Mouse (Mus musculus): ENCODE measurements around the gene Ankrd33b.

DNA sequence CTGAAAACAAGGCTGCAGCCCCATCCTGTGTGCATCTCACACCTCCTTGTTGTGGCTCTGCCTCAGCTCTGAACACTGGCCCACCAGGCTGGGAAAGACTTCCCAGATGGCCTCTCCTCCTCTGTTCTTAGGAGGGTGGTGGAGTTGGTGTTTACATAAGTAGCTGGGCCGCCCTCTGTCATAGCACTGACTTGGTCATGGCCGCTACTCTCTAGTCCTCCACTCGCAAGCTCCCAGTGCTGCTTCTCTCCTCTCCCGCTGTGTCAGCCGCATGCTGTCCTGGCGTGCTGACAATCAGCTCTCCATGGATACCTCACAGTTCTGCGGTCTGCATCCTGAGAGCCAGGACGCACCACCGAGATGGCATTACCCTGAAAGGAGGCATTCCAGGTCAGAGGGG is 120.5 kb downstream of the Ankrd33b start:
- TF ChIP-seq POLR2A (IDR thresholded peaks at IDR 0.05; ENCODE audit: low read depth, low read length) (no peak), CTCF (IDR thresholded peaks at IDR 0.05; ENCODE audit: borderline replicate concordance, insufficient read depth, low read length) (no peak)

Measured in embryonic fibroblast, embryonic 13.5 days (primary cell).